Mouse (Mus musculus): ENCODE data around the gene Med15. TPM values are rescaled to one million over a fixed set of nuclear protein-coding genes. Genes with fewer than 3 reads are reported as not detected.

Gene Med15
- total and polyA plus RNA-seq, 2 experiments from 2014 or later, result 45.6 to 46.9 TPM

GRCm38 (mm10) chr16:17604941-17605340 is 127.8 kb downstream of the Med15 start:
- H3K9me3 ChIP-seq (ENCODE audit: low read length), result no peaks in the 10 kb centered on the region
- H3K36me3 ChIP-seq (ENCODE audit: insufficient read depth), result no peaks in the 10 kb centered on the region
- no peak overlapping the region for H3K4me3 ChIP-seq (ENCODE audit: low read depth, low read length)
- H3K4me1 ChIP-seq (ENCODE audit: insufficient read depth), result 0 out of 2 replicates have a peak, but pooled peaks cover 8% of the 10 kb centered on the region
- H3K27me3 ChIP-seq (ENCODE audit: insufficient read depth, low read length), result no peaks in the 10 kb centered on the region
- no peak overlapping the region; the same call in 1 of the 2 replicates for H3K4me2 ChIP-seq (ENCODE audit: low read depth)
- H3K9ac ChIP-seq, result no peak overlapping the region
- ATAC-seq (peak; percentile 82), DNase-seq (peak; percentile 63)
- TF ChIP-seq CTCF (IDR thresholded peaks at IDR 0.05; ENCODE audit: low read depth), result no peak
- WGBS, result 25% methylated on average over 4 of the region's 4 CpGs
- peak overlapping the region; percentile 45; the same call in 1 of the 2 replicates for H3K27ac ChIP-seq (ENCODE audit: low read depth, low read length)

Other genes with a start within 250 kb of the Med15 start
- gene Aifm3, start 243.3 kb downstream of the Med15 start, total RNA-seq (2014; rRNA removed), result 15.2 and 21.8 TPM in 2 replicates
- 7.5 and 12.7 TPM in 2 replicates for gene Aifm3, start 243.3 kb downstream of the Med15 start, polyA plus RNA-seq (2015; fragmentation: Nextera tagmentation; extraction: Ambion mirVana)
- gene Lztr1, start 224.2 kb downstream of the Med15 start, total RNA-seq (2014; rRNA removed), result 206 and 244 TPM in 2 replicates
- gene Lztr1, start 224.2 kb downstream of the Med15 start, polyA plus RNA-seq (2015; fragmentation: Nextera tagmentation; extraction: Ambion mirVana), result 91.4 and 103 TPM in 2 replicates
- gene Thap7, start 201.8 kb downstream of the Med15 start, total RNA-seq (2014; rRNA removed), result 69.2 and 71.0 TPM in 2 replicates
- 58.3 and 64.4 TPM in 2 replicates for gene Thap7, start 201.8 kb downstream of the Med15 start, polyA plus RNA-seq (2015; fragmentation: Nextera tagmentation; extraction: Ambion mirVana)
- 3.0 and 3.5 TPM in 2 replicates for gene Lrrc74b, start 171.6 kb downstream of the Med15 start, total RNA-seq (2014; rRNA removed)
- 2.3 and 4.1 TPM in 2 replicates for gene Lrrc74b, start 171.6 kb downstream of the Med15 start, polyA plus RNA-seq (2015; fragmentation: Nextera tagmentation; extraction: Ambion mirVana)
- 1.3 and 1.9 TPM in 2 replicates for gene P2rx6, start 171.0 kb downstream of the Med15 start, total RNA-seq (2014; rRNA removed)
- 1.5 and 2.8 TPM in 2 replicates for gene P2rx6, start 171.0 kb downstream of the Med15 start, polyA plus RNA-seq (2015; fragmentation: Nextera tagmentation; extraction: Ambion mirVana)
- gene Slc7a4, start 149.7 kb downstream of the Med15 start, total RNA-seq (2014; rRNA removed), result 47.5 and 53.4 TPM in 2 replicates
- 33.1 and 47.3 TPM in 2 replicates for gene Slc7a4, start 149.7 kb downstream of the Med15 start, polyA plus RNA-seq (2015; fragmentation: Nextera tagmentation; extraction: Ambion mirVana)
- gene Smpd4, start 113.5 kb downstream of the Med15 start, total RNA-seq (2014; rRNA removed), result 41.4 and 48.3 TPM in 2 replicates
- 25.3 and 26.2 TPM in 2 replicates for gene Smpd4, start 113.5 kb downstream of the Med15 start, polyA plus RNA-seq (2015; fragmentation: Nextera tagmentation; extraction: Ambion mirVana)
- gene Ccdc74a, start 86.4 kb downstream of the Med15 start, total RNA-seq (2014; rRNA removed), result 19.6 and 22.6 TPM in 2 replicates
- 25.2 and 33.9 TPM in 2 replicates for gene Ccdc74a, start 86.4 kb downstream of the Med15 start, polyA plus RNA-seq (2015; fragmentation: Nextera tagmentation; extraction: Ambion mirVana)
- gene Klhl22, start 26.7 kb upstream of the Med15 start, total RNA-seq (2014; rRNA removed), result 117 and 162 TPM in 2 replicates
- gene Klhl22, start 26.7 kb upstream of the Med15 start, polyA plus RNA-seq (2015; fragmentation: Nextera tagmentation; extraction: Ambion mirVana), result 69.6 and 73.8 TPM in 2 replicates
- gene Scarf2, start 64.4 kb upstream of the Med15 start, total RNA-seq (2014; rRNA removed), result 6.2 and 10.6 TPM in 2 replicates
- 1.9 and 2.1 TPM in 2 replicates for gene Scarf2, start 64.4 kb upstream of the Med15 start, polyA plus RNA-seq (2015; fragmentation: Nextera tagmentation; extraction: Ambion mirVana)
- 4.5 and 5.9 TPM in 2 replicates for gene B830017H08Rik, start 100.2 kb upstream of the Med15 start, total RNA-seq (2014; rRNA removed)
- gene B830017H08Rik, start 100.2 kb upstream of the Med15 start, polyA plus RNA-seq (2015; fragmentation: Nextera tagmentation; extraction: Ambion mirVana), result 6.8 TPM in 2 replicates
- 4.2 and 7.5 TPM in 2 replicates for gene Car15, start 105.5 kb upstream of the Med15 start, total RNA-seq (2014; rRNA removed)
- gene Car15, start 105.5 kb upstream of the Med15 start, polyA plus RNA-seq (2015; fragmentation: Nextera tagmentation; extraction: Ambion mirVana), result 1.8 and 1.9 TPM in 2 replicates
- 0.76 and 2.1 TPM in 2 replicates for gene Gm20518, start 158.8 kb upstream of the Med15 start, total RNA-seq (2014; rRNA removed)
- 0.05 and 0.07 TPM in 2 replicates for gene Gm20518, start 158.8 kb upstream of the Med15 start, polyA plus RNA-seq (2015; fragmentation: Nextera tagmentation; extraction: Ambion mirVana)
- gene Tssk1, start 161.3 kb upstream of the Med15 start, total RNA-seq (2014; rRNA removed), result 0.08 TPM in 1 of 2 replicates, not detected in the other
- gene Tssk1, start 161.3 kb upstream of the Med15 start, polyA plus RNA-seq (2015; fragmentation: Nextera tagmentation; extraction: Ambion mirVana), result 0.05 TPM in 1 of 2 replicates, not detected in the other
- gene Dgcr2, start 165.7 kb upstream of the Med15 start, total RNA-seq (2014; rRNA removed), result 97.7 and 139 TPM in 2 replicates
- gene Dgcr2, start 165.7 kb upstream of the Med15 start, polyA plus RNA-seq (2015; fragmentation: Nextera tagmentation; extraction: Ambion mirVana), result 73.7 and 90.7 TPM in 2 replicates
- gene Tssk2, start 165.7 kb upstream of the Med15 start, total RNA-seq (2014; rRNA removed), result not detected in 2 replicates
- not detected in 2 replicates for gene Tssk2, start 165.7 kb upstream of the Med15 start, polyA plus RNA-seq (2015; fragmentation: Nextera tagmentation; extraction: Ambion mirVana)
- 50.4 and 50.5 TPM in 2 replicates for gene Ess2, start 178.5 kb upstream of the Med15 start, total RNA-seq (2014; rRNA removed)
- 41.5 and 46.2 TPM in 2 replicates for gene Ess2, start 178.5 kb upstream of the Med15 start, polyA plus RNA-seq (2015; fragmentation: Nextera tagmentation; extraction: Ambion mirVana)
- gene Gsc2, start 182.2 kb upstream of the Med15 start, total RNA-seq (2014; rRNA removed), result not detected in 2 replicates
- gene Gsc2, start 182.2 kb upstream of the Med15 start, polyA plus RNA-seq (2015; fragmentation: Nextera tagmentation; extraction: Ambion mirVana), result not detected in 2 replicates
- 150 and 158 TPM in 2 replicates for gene Slc25a1, start 195.3 kb upstream of the Med15 start, total RNA-seq (2014; rRNA removed)
- gene Slc25a1, start 195.3 kb upstream of the Med15 start, polyA plus RNA-seq (2015; fragmentation: Nextera tagmentation; extraction: Ambion mirVana), result 143 and 146 TPM in 2 replicates
- gene Vpreb2, start 247.5 kb upstream of the Med15 start, total RNA-seq (2014; rRNA removed), result not detected in 2 replicates
- not detected in 2 replicates for gene Vpreb2, start 247.5 kb upstream of the Med15 start, polyA plus RNA-seq (2015; fragmentation: Nextera tagmentation; extraction: Ambion mirVana)